Mouse (Mus musculus) midbrain, embryonic 12.5 days (tissue): Measurements from ENCODE around the gene Gm17604. TPM values are rescaled to one million over a fixed set of nuclear protein-coding genes. Genes with fewer than 3 reads are reported as not detected.

Experiments used
- ATAC-seq: fragments of 200-750 bp; cut with Nextera tagmentation; 2 replicates; pipeline ENCODE4 v1.8.0; 2017; ENCODE audit warnings: low read depth, moderate TSS enrichment, moderate library complexity; ENCODE audit not compliant: low FRiP score
- H3K27ac ChIP-seq: fragments of 300-500 bp; sonication (generic); replicated peaks from 2 replicates; pipeline ENCODE4 v1.5.1; 2016; ENCODE audit warnings: mild to moderate bottlenecking
- H3K27me3 ChIP-seq: fragments of 300-500 bp; sonication (generic); 2 replicates; pipeline ENCODE4 v1.6.1; 2016; ENCODE audit warnings: mild to moderate bottlenecking
- H3K36me3 ChIP-seq: fragments of 300-500 bp; sonication (generic); 2 replicates; pipeline ENCODE4 v1.6.1; 2016
- H3K4me1 ChIP-seq: fragments of 300-500 bp; sonication (generic); 2 replicates; pipeline ENCODE4 v1.6.1; 2016
- H3K4me2 ChIP-seq: fragments of 300-500 bp; sonication (generic); replicated peaks from 2 replicates; pipeline ENCODE4 v1.6.1; 2016; ENCODE audit warnings: mild to moderate bottlenecking, moderate library complexity
- H3K4me3 ChIP-seq: fragments of 300-500 bp; sonication (generic); 2 replicates; pipeline ENCODE4 v1.5.1; 2016; ENCODE audit warnings: mild to moderate bottlenecking
- H3K9ac ChIP-seq: fragments of 300-500 bp; sonication (generic); replicated peaks from 2 replicates; pipeline ENCODE4 v1.6.1; 2016; ENCODE audit warnings: mild to moderate bottlenecking, moderate library complexity
- H3K9me3 ChIP-seq: fragments of 300-500 bp; sonication (generic); 2 replicates; pipeline ENCODE4 v1.6.1; 2016; ENCODE audit warnings: mild to moderate bottlenecking
- WGBS: fragments of 180-500 bp; shearing (Covaris S2); methylation state at CpG from one replicate; pipeline ENCODE4 v1.1.7; 2016; 5-methylcytosine and 5-hydroxymethylcytosine counted together
- polyA plus RNA-seq: library from polyadenylated mRNA; unstranded; fragments of >200 nt; fragmentation: Nextera tagmentation; extraction: Ambion mirVana; gene quantifications from 2 replicates; pipeline ENCODE4 v1.2.1, GENCODE M21; 2016

Gene Gm17604
- not detected in 2 replicates for polyA plus RNA-seq

GRCm38 (mm10) chrX:165004779-165005324 lies at the start of gene Gm17604:
Gm17604 (minus strand) TSS chrX:165004829.
- Histone ChIP-seq H3K27me3 (no peaks in the 10 kb centered on the region), H3K36me3 (no peaks in the 10 kb centered on the region), H3K4me2 (no peak within 1 kb of the TSS), H3K9ac (no peak within 1 kb of the TSS), H3K9me3 (no peaks in the 10 kb centered on the region), H3K4me3 (no peak within 1 kb of the TSS), H3K27ac (no peak within 1 kb of the TSS), H3K4me1 (no peaks in the 10 kb centered on the region)
- no peak for ATAC-seq

GRCm38 (mm10) chrX:165049929-165050328 lies 45.3 kb upstream of the Gm17604 start:
- H3K9ac ChIP-seq, result no peak overlapping the region
- ATAC-seq, result no peak
- no peak overlapping the region for H3K4me3 ChIP-seq
- H3K4me1 ChIP-seq, result no peaks in the 10 kb centered on the region
- WGBS, result 91% methylated on average over 1 of the region's 1 CpGs
- H3K27me3 ChIP-seq, result no peaks in the 10 kb centered on the region
- no peaks in the 10 kb centered on the region for H3K36me3 ChIP-seq
- no peak overlapping the region for H3K27ac ChIP-seq
- H3K9me3 ChIP-seq, result no peaks in the 10 kb centered on the region
- no peak overlapping the region for H3K4me2 ChIP-seq

- H3K36me3 ChIP-seq, result no peaks in the 10 kb centered on the region
- H3K4me3 ChIP-seq, result no peak overlapping the region
- H3K4me2 ChIP-seq, result no peak overlapping the region
- no peaks in the 10 kb centered on the region for H3K27me3 ChIP-seq
- 40% methylated on average over 4 of the region's 4 CpGs for WGBS
- no peaks in the 10 kb centered on the region for H3K9me3 ChIP-seq
- ATAC-seq, result no peak
- no peak overlapping the region for H3K9ac ChIP-seq
- H3K4me1 ChIP-seq, result no peaks in the 10 kb centered on the region
- H3K27ac ChIP-seq, result no peak overlapping the region
These were observed 1.5 kb downstream of the Gm17604 start for GRCm38 (mm10) chrX:165003141-165003540.

GRCm38 (mm10) chrX:164980193-164980775 lies 24.3 kb downstream of the Gm17604 start, which contains the start of the genes Mospd2 and Fancb:
Mospd2 (minus strand) TSS chrX:164980375.
Fancb (plus strand) TSS chrX:164980592.
- peak; percentile 100 for ATAC-seq
- Histone ChIP-seq H3K9ac (peak within 1 kb of the TSS; percentile 40; the same call in 1 of the 2 replicates), H3K27me3 (peaks cover 11% of the 10 kb centered on the region; the same call in 1 of the 2 replicates), H3K4me1 (no peaks in the 10 kb centered on the region), H3K4me2 (peak within 1 kb of the TSS; percentile 55), H3K36me3 (no peaks in the 10 kb centered on the region), H3K27ac (no peak within 1 kb of the TSS), H3K9me3 (no peaks in the 10 kb centered on the region), H3K4me3 (peak within 1 kb of the TSS; percentile 48)
- WGBS, result 22% methylated on average over 24 of the region's 26 CpGs

GRCm38 (mm10) chrX:164978866-164979265 lies 25.8 kb downstream of the Gm17604 start:
- 93% methylated on average over 2 of the region's 2 CpGs for WGBS

GRCm38 (mm10) chrX:164971206-164971605 lies 33.4 kb downstream of the Gm17604 start:
- H3K27me3 ChIP-seq, result peaks cover 3% of the 10 kb centered on the region; the same call in 1 of the 2 replicates
- H3K9ac ChIP-seq, result no peak overlapping the region
- no peak overlapping the region for H3K4me3 ChIP-seq
- no peaks in the 10 kb centered on the region for H3K9me3 ChIP-seq
- no peaks in the 10 kb centered on the region for H3K36me3 ChIP-seq
- no peak overlapping the region for H3K4me2 ChIP-seq
- WGBS, result 88% methylated on average over 3 of the region's 3 CpGs
- H3K27ac ChIP-seq, result no peak overlapping the region
- ATAC-seq, result no peak
- H3K4me1 ChIP-seq, result no peaks in the 10 kb centered on the region

More at GRCm38 (mm10) chrX:164978866-164979265, 25.8 kb downstream of the Gm17604 start:
- Histone ChIP-seq H3K4me3 (no peak overlapping the region), H3K4me2 (peak overlapping the region; percentile 55; the same call in 1 of the 2 replicates), H3K27me3 (peaks cover 11% of the 10 kb centered on the region; the same call in 1 of the 2 replicates), H3K36me3 (no peaks in the 10 kb centered on the region), H3K4me1 (no peaks in the 10 kb centered on the region), H3K9me3 (no peaks in the 10 kb centered on the region), H3K27ac (no peak overlapping the region), H3K9ac (no peak overlapping the region)
- ATAC-seq, result no peak

GRCm38 (mm10) chrX:164965750-164966448 lies 38.7 kb downstream of the Gm17604 start:
- Histone ChIP-seq H3K9me3 (no peaks in the 10 kb centered on the region), H3K36me3 (no peaks in the 10 kb centered on the region), H3K4me2 (no peak overlapping the region), H3K27me3 (no peaks in the 10 kb centered on the region; the same call in 1 of the 2 replicates), H3K4me1 (no peaks in the 10 kb centered on the region), H3K4me3 (no peak overlapping the region), H3K9ac (no peak overlapping the region), H3K27ac (no peak overlapping the region)
- WGBS, result 88% methylated on average over 3 of the region's 3 CpGs
- ATAC-seq, result no peak

Other genes starting within 250 kb of the Gm17604 start
- 17.3 and 18.6 TPM in 2 replicates for gene Mospd2, start 24.5 kb downstream of the Gm17604 start, polyA plus RNA-seq
- 6.3 and 6.8 TPM in 2 replicates for gene Fancb, start 24.2 kb downstream of the Gm17604 start, polyA plus RNA-seq